Mouse (Mus musculus) lung, adult 2 months (tissue): ENCODE data around the gene 4933430I17Rik. TPM values are rescaled to one million over a fixed set of nuclear protein-coding genes. Genes with fewer than 3 reads are reported as not detected.

ENCODE experiments used
- DNase-seq: peaks from one replicate; pipeline ENCODE4 v3.0.0; 2022
- H3K4me1 ChIP-seq: fragments of 200-500 bp; 2 replicates; pipeline ENCODE4 v1.6.1; 2011; ENCODE audit warnings: low read length; ENCODE audit not compliant: control insufficient read depth, insufficient read depth
- H3K4me3 ChIP-seq: fragments of 200-500 bp; replicated peaks from 2 replicates; pipeline ENCODE3; 2011; ENCODE audit warnings: low read depth, mild to moderate bottlenecking, control low read depth, low read length; ENCODE audit errors: extremely low read depth
- CTCF ChIP-seq: fragments of 200-500 bp; IDR thresholded peaks from 2 replicates; pipeline ENCODE4 v1.5.1; 2011; ENCODE audit warnings: mild to moderate bottlenecking, low read length, control low read depth; ENCODE audit not compliant: insufficient read depth
- POLR2A ChIP-seq: fragments of 200-500 bp; IDR thresholded peaks from 2 replicates; pipeline ENCODE4 v1.6.1; 2011; ENCODE audit warnings: low read depth, mild to moderate bottlenecking, control low read depth, low read length, borderline replicate concordance; ENCODE audit errors: extremely low read depth
- WGBS: fragments of 180-500 bp; shearing (Covaris S2); methylation state at CpG from one replicate; pipeline ENCODE4 v1.1.7; 2018; 5-methylcytosine and 5-hydroxymethylcytosine counted together
- polyA plus RNA-seq: library from polyadenylated mRNA; depleted of rRNA; stranded (reverse); fragments of >200 nt; gene quantifications from 2 replicates; pipeline ENCODE4 v1.2.3, GENCODE M21; 2012

Gene 4933430I17Rik
- polyA plus RNA-seq, 1 experiment = 0.15 TPM

GRCm38 (mm10) chr4:62486162-62486696, 38.9 kb upstream of the 4933430I17Rik start:
- DNase-seq = peak; percentile 54
- 82% methylated on average over 15 of the region's 15 CpGs for WGBS
- H3K4me3 ChIP-seq = no peak overlapping the region
- H3K4me1 ChIP-seq = peaks cover 2% of the 10 kb centered on the region
- no peak for TF ChIP-seq CTCF
- TF ChIP-seq POLR2A = no peak

- DNase-seq = no peak
- 75% methylated on average over 5 of the region's 5 CpGs for WGBS
- Histone ChIP-seq H3K4me1 (peaks cover 2% of the 10 kb centered on the region), H3K4me3 (no peak overlapping the region)
- TF ChIP-seq CTCF (no peak), POLR2A (no peak)
These were observed 38.0 kb upstream of the 4933430I17Rik start for GRCm38 (mm10) chr4:62487172-62487571.

- H3K4me1 ChIP-seq = peaks cover 2% of the 10 kb centered on the region
- DNase-seq = no peak
- H3K4me3 ChIP-seq = no peak overlapping the region
- TF ChIP-seq CTCF (no peak), POLR2A (no peak)
- 89% methylated on average over 2 of the region's 2 CpGs for WGBS
These were observed 37.3 kb upstream of the 4933430I17Rik start for GRCm38 (mm10) chr4:62487914-62488313.

GRCm38 (mm10) chr4:62492682-62493081, 32.5 kb upstream of the 4933430I17Rik start:
- no peak for DNase-seq
- Histone ChIP-seq H3K4me3 (no peak overlapping the region), H3K4me1 (peaks cover 15% of the 10 kb centered on the region)
- 68% methylated on average over 2 of the region's 2 CpGs for WGBS
- TF ChIP-seq POLR2A (no peak), CTCF (no peak)

GRCm38 (mm10) chr4:62494230-62494629, 30.9 kb upstream of the 4933430I17Rik start:
- Histone ChIP-seq H3K4me1 (peaks cover 15% of the 10 kb centered on the region), H3K4me3 (no peak overlapping the region)
- WGBS = 50% methylated on average over 9 of the region's 9 CpGs
- no peak for DNase-seq
- TF ChIP-seq CTCF (no peak), POLR2A (no peak)

GRCm38 (mm10) chr4:62495946-62496345, 29.2 kb upstream of the 4933430I17Rik start:
- peak; percentile 46 for DNase-seq
- 44% methylated on average over 8 of the region's 8 CpGs for WGBS
- Histone ChIP-seq H3K4me3 (no peak overlapping the region), H3K4me1 (peaks cover 15% of the 10 kb centered on the region)
- TF ChIP-seq POLR2A = no peak

GRCm38 (mm10) chr4:62496815-62497214, 28.4 kb upstream of the 4933430I17Rik start:
- TF ChIP-seq CTCF = no peak
- no peak for TF ChIP-seq POLR2A
- 19% methylated on average over 8 of the region's 8 CpGs for WGBS
- peak; percentile 59 for DNase-seq
- H3K4me1 ChIP-seq = peaks cover 15% of the 10 kb centered on the region
- H3K4me3 ChIP-seq = no peak overlapping the region

- H3K4me3 ChIP-seq = no peak overlapping the region
These were observed 24.4 kb upstream of the 4933430I17Rik start for GRCm38 (mm10) chr4:62500799-62501198.

GRCm38 (mm10) chr4:62501534-62501933, 23.6 kb upstream of the 4933430I17Rik start:
- TF ChIP-seq POLR2A (no peak), CTCF (no peak)
- 1% methylated on average over 7 of the region's 7 CpGs for WGBS
- no peak for DNase-seq
- H3K4me3 ChIP-seq = peak overlapping the region; percentile 99
- H3K4me1 ChIP-seq = peaks cover 12% of the 10 kb centered on the region

More at GRCm38 (mm10) chr4:62500799-62501198, 24.4 kb upstream of the 4933430I17Rik start:
- TF ChIP-seq CTCF (no peak), POLR2A (no peak)
- peaks cover 20% of the 10 kb centered on the region for H3K4me1 ChIP-seq
- WGBS = 76% methylated on average over 4 of the region's 4 CpGs
- no peak for DNase-seq

GRCm38 (mm10) chr4:62501964-62502732, 23.0 kb upstream of the 4933430I17Rik start:
- Histone ChIP-seq H3K4me3 (peak overlapping the region; percentile 99), H3K4me1 (peaks cover 8% of the 10 kb centered on the region)
- peak; percentile 76; the same call in 1 of the 2 replicates for TF ChIP-seq POLR2A
- TF ChIP-seq CTCF = no peak
- DNase-seq = peak; percentile 92
- WGBS = 1% methylated on average over 38 of the region's 38 CpGs
